Mouse (Mus musculus) forebrain, embryonic 12.5 days (tissue): ENCODE results near the gene Fbxl14. TPM values are rescaled to one million over a fixed set of nuclear protein-coding genes. Genes with fewer than 3 reads are reported as not detected.
A peak's percentile ranks its signal among the peaks of the same experiment; 100 is the strongest.
"Not testable (repeated sequence)": the region's sequence is repeated elsewhere in the genome, so short reads cannot be mapped to it uniquely, and the experiment has no call there.

ENCODE experiments used
- ATAC-seq: fragments of 200-750 bp; cut with Nextera tagmentation; 2 replicates; pipeline ENCODE4 v1.8.0; 2017; ENCODE audit warnings: moderate TSS enrichment; ENCODE audit not compliant: low FRiP score
- H3K27ac ChIP-seq: fragments of 300-500 bp; sonication (generic); 2 replicates; pipeline ENCODE4 v1.5.1; 2016; ENCODE audit warnings: mild to moderate bottlenecking
- H3K27me3 ChIP-seq: fragments of 300-500 bp; sonication (generic); 2 replicates; pipeline ENCODE4 v1.6.1; 2016; ENCODE audit warnings: mild to moderate bottlenecking
- H3K36me3 ChIP-seq: fragments of 300-500 bp; sonication (generic); replicated peaks from 2 replicates; pipeline ENCODE4 v1.6.1; 2016; ENCODE audit warnings: mild to moderate bottlenecking
- H3K4me1 ChIP-seq: fragments of 300-500 bp; sonication (generic); 2 replicates; pipeline ENCODE4 v1.6.1; 2016
- H3K4me2 ChIP-seq: fragments of 300-500 bp; sonication (generic); 2 replicates; pipeline ENCODE4 v1.6.1; 2016; ENCODE audit warnings: mild to moderate bottlenecking, moderate library complexity
- H3K4me3 ChIP-seq: fragments of 300-500 bp; sonication (generic); replicated peaks from 2 replicates; pipeline ENCODE4 v1.5.1; 2016; ENCODE audit warnings: mild to moderate bottlenecking
- H3K9ac ChIP-seq: fragments of 300-500 bp; sonication (generic); 2 replicates; pipeline ENCODE4 v1.6.1; 2016; ENCODE audit warnings: mild to moderate bottlenecking
- H3K9me3 ChIP-seq: fragments of 300-500 bp; sonication (generic); 2 replicates; pipeline ENCODE4 v1.6.1; 2016
- WGBS: fragments of 180-500 bp; shearing (Covaris S2); methylation state at CpG from one replicate; pipeline ENCODE4 v1.1.7; 2016; 5-methylcytosine and 5-hydroxymethylcytosine counted together
- polyA plus RNA-seq: library from polyadenylated mRNA; unstranded; fragments of >200 nt; fragmentation: Nextera tagmentation; extraction: Ambion mirVana; gene quantifications from 2 replicates; pipeline ENCODE4 v1.2.1, GENCODE M21; 2016

Gene Fbxl14
- polyA plus RNA-seq: 5.1 and 5.2 TPM in 2 replicates

- ATAC-seq: peak; percentile 85
- H3K4me3 ChIP-seq: peak within 1 kb of the TSS; percentile 88
- WGBS: 0% methylated on average over 19 of the region's 101 CpGs
- peak within 1 kb of the TSS; percentile 99 for H3K27ac ChIP-seq
- H3K9me3 ChIP-seq: no peaks in the 10 kb centered on the region
- peak within 1 kb of the TSS; percentile 99 for H3K4me2 ChIP-seq
- peak within 1 kb of the TSS; percentile 92 for H3K9ac ChIP-seq
- peaks cover 14% of the 10 kb centered on the region for H3K36me3 ChIP-seq
- H3K4me1 ChIP-seq: peaks cover 40% of the 10 kb centered on the region
- no peaks in the 10 kb centered on the region for H3K27me3 ChIP-seq
Observed at GRCm38 (mm10) chr6:119479343-119479875, at the start of gene Fbxl14. Gene Fbxl14, plus strand, starts transcription at chr6:119479668.

- no peak overlapping the region for H3K4me3 ChIP-seq
- WGBS: 61% methylated on average over 2 of the region's 2 CpGs
- H3K4me1 ChIP-seq: no peaks in the 10 kb centered on the region
Observed at GRCm38 (mm10) chr6:119430508-119430907, 49.0 kb upstream of the Fbxl14 start.

DNA sequence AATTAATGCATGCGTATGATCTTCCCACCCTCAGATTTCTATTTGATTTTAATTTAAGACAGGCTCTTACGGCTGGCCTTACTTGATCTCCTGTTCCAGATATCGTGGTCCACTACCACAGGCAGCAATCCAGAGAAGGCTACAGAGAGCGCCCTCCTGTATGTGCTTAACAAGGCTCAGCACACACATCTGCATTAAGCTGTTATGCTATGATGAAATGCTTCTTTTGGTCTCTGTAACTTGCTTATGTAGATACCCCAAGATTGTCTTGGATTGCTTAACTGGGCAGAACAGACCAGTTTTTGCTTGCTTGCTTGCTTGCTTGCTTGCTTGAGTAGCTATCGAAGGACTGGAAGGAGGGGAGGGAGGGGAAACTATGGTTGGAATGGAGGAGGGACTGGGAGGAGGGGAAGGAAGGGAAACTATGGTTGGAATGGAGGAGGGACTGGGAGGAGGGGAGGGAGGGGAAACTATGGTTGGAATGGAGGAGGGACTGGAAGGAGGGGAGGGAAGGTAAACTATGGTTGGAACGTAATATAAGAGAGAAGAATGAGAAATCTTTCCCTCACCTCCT, 47.6 kb upstream of the Fbxl14 start:
- H3K4me1 ChIP-seq: no peaks in the 10 kb centered on the region
- no peak overlapping the region for H3K9ac ChIP-seq
- H3K36me3 ChIP-seq: peaks cover 15% of the 10 kb centered on the region
- WGBS: 91% methylated on average over 6 of the region's 6 CpGs
- no peaks in the 10 kb centered on the region for H3K27me3 ChIP-seq
- no peak overlapping the region for H3K4me2 ChIP-seq
- H3K4me3 ChIP-seq: no peak overlapping the region
- no peak overlapping the region for H3K27ac ChIP-seq
- no peak for ATAC-seq
- H3K9me3 ChIP-seq: 0 out of 2 replicates have a peak, but pooled peaks cover 3% of the 10 kb centered on the region

More at GRCm38 (mm10) chr6:119430508-119430907, 49.0 kb upstream of the Fbxl14 start:
- Histone ChIP-seq H3K36me3 (peaks cover 15% of the 10 kb centered on the region), H3K9ac (no peak overlapping the region), H3K27me3 (no peaks in the 10 kb centered on the region), H3K27ac (no peak overlapping the region), H3K4me2 (no peak overlapping the region), H3K9me3 (0 out of 2 replicates have a peak, but pooled peaks cover 3% of the 10 kb centered on the region)
- ATAC-seq: no peak

DNA sequence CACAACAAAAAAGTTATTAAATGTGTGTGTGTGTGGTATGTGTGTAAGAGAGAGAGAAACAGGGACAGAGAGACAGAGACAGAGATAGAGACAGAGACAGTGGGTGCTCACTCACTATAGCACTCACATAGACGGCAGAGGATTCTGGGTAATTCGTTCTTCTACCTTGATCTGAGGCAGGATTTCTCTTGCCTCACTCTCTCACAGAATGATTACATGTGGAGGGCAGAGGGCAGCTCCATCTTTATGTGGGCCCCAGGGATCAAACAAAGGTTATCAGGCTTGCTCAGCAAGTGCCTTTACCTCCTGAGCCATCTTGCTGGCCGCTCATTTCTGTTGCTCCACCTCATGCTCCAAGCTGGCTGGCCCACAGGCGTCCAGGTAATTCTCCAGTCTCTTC, 45.1 kb upstream of the Fbxl14 start:
- WGBS: 95% methylated on average over 4 of the region's 4 CpGs
- Histone ChIP-seq H3K27me3 (no peaks in the 10 kb centered on the region), H3K27ac (no peak overlapping the region), H3K4me2 (no peak overlapping the region), H3K4me1 (peaks cover 6% of the 10 kb centered on the region), H3K4me3 (no peak overlapping the region), H3K9me3 (no peaks in the 10 kb centered on the region), H3K9ac (no peak overlapping the region), H3K36me3 (peaks cover 8% of the 10 kb centered on the region; the same call in 1 of the 2 replicates)
- ATAC-seq: no peak

DNA sequence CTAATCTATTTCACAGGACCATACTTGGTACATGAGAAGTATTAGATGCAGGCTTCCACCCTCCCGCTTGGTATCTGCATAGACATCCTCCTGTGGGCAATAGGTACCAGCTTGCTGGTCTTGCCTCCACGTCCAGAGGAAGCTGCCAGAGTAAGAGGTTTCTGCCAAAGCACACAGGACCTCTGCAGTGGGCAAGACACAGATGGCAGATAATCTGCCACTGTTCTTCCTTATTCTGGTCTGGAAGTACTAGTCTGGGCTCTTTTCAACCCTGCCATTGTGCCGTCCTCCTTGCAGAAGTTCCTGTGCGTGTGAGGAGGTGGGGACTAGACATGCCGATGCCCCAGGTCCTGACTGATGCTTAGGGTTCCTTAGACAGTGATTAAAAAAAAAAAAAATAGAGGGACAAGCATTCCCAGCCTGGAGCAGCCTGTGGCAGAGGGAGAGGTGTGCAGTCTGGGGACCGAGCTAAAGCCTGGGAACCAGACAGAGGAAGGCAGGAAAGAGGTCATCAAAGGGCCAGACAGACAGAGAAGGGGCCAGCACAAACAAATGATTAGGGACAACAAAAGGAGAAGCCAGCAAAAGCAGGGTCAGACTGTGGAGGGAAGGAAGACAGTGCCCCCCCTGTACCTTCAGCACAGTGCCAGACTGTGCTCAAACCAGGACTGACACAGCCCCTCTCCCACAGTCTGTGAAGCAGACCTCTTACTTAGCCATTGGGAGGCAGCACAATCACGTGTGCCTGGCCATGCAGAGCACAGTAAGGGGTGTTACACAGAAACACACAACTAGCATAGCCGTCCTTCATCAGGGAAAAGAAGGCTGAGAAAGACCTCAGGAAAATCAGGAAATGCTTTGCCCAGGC, 41.3 kb upstream of the Fbxl14 start:
- 0 out of 2 replicates have a peak, but pooled peaks have one; percentile 46 for ATAC-seq
- H3K9me3 ChIP-seq: no peaks in the 10 kb centered on the region
- H3K27ac ChIP-seq: no peak overlapping the region
- H3K4me1 ChIP-seq: peaks cover 6% of the 10 kb centered on the region
- 68% methylated on average over 8 of the region's 8 CpGs for WGBS
- no peak overlapping the region for H3K4me2 ChIP-seq
- no peak overlapping the region for H3K4me3 ChIP-seq
- H3K36me3 ChIP-seq: peaks cover 3% of the 10 kb centered on the region; the same call in 1 of the 2 replicates
- no peaks in the 10 kb centered on the region for H3K27me3 ChIP-seq
- H3K9ac ChIP-seq: no peak overlapping the region

- H3K4me1 ChIP-seq: peaks cover 11% of the 10 kb centered on the region
- not testable (repeated sequence) for H3K9ac ChIP-seq, H3K4me2 ChIP-seq, H3K36me3 ChIP-seq, H3K4me3 ChIP-seq, ATAC-seq, H3K27me3 ChIP-seq, H3K27ac ChIP-seq, H3K9me3 ChIP-seq
- WGBS: 79% methylated on average over 5 of the region's 5 CpGs
Observed at GRCm38 (mm10) chr6:119442729-119443128, 36.7 kb upstream of the Fbxl14 start.

DNA sequence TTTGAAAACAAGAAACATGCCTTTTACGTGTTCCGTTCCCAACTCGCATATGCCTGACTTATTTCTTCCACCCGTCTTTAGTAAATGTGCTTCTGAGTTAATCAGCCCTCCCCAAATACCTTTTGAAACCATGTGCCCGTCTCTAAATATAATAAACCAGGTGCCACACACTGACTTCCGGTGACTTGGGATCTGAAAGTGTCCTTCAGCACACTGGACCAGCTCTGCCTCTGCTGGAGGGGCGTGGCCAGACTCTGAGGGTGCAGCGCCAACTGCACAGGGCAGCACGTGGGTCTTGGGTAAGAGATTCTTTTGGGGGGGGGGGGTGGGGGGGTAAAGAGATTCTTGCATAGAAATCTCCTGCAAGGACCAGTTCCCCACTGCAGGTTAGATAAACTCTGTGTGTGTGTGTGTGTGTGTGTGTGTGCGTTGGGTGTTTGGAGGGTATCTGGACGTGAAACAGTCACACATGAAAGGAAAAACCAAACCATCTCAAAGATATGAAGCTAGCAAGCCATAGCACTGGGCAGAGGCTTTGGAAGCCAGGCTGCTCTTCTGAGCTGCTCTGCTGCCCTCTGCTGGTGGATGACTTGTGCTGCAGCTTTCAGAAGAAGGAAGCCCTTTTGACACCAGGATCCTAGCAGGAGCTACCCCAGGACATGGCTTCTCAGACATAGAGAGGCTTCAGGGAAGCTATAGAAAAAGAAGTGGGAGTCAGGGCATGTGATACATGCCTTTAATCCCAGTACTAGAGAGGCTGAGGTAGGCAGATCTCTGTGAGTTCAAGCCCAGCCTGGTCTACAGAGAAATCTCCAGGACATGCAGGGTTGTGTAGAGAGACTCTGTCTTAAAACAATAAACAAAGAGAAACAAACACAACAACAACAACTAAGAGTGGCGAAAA, 35.5 kb upstream of the Fbxl14 start:
- no peaks in the 10 kb centered on the region for H3K27me3 ChIP-seq
- H3K36me3 ChIP-seq: no peaks in the 10 kb centered on the region
- no peaks in the 10 kb centered on the region for H3K9me3 ChIP-seq
- no peak overlapping the region for H3K9ac ChIP-seq
- 0 out of 2 replicates have a peak overlapping the region, but pooled peaks have one; percentile 9 for H3K4me2 ChIP-seq
- 54% methylated on average over 12 of the region's 12 CpGs for WGBS
- peaks cover 15% of the 10 kb centered on the region for H3K4me1 ChIP-seq
- no peak overlapping the region for H3K4me3 ChIP-seq
- H3K27ac ChIP-seq: no peak overlapping the region; the same call in 1 of the 2 replicates
- ATAC-seq: peak; percentile 52; the same call in 1 of the 2 replicates

DNA sequence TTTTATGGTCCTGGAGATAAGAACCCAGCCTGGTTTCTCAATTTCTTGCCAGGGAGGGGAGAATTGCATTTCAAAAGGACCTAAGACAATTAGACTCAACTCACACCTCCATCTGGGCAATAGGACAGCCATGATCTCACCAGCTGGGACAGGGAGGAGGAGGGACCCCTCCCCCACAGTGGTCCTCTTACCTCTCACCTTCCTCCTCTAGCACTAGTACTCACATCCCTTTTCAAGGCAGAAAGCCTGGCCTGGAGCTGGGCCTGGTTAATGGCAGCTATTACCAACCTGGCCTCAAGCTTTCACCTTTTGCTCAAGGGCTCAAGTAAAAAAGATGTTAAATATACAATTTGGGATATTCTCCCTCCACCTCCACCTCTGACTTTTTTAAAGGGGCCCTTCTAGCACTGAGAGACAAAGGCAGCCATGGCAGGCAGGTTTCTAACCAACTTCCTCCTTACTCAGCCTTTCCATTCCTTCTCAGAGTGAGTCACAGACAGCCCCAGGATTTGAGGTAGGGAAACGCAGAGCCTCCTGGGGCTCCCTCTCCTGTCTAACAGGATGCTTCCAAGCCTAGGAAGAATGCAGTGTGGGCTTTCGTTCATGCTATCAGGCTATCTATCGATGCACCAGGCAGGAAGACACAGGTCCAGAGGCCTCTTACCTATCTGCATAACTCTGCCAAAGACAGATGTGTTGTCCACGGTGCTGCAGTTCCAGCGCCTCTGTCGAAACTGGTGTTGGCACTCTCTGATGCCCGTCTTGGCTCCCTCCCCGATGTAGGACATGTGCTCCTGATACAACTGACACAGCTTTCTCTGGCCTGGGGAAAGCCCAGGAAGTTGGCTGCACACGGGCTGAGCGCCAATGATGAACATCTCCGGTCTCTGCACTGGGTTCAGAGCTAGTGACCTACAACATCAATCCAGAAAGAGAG, 33.5 kb upstream of the Fbxl14 start:
- Histone ChIP-seq H3K9me3 (no peaks in the 10 kb centered on the region), H3K4me3 (no peak overlapping the region), H3K4me1 (peaks cover 23% of the 10 kb centered on the region), H3K9ac (no peak overlapping the region), H3K4me2 (no peak overlapping the region), H3K27me3 (peaks cover 11% of the 10 kb centered on the region; the same call in 1 of the 2 replicates), H3K36me3 (no peaks in the 10 kb centered on the region), H3K27ac (no peak overlapping the region)
- 81% methylated on average over 11 of the region's 11 CpGs for WGBS
- no peak for ATAC-seq

GRCm38 (mm10) chr6:119448321-119449059, 31.0 kb upstream of the Fbxl14 start:
- ATAC-seq: no peak
- WGBS: 9% methylated on average over 18 of the region's 18 CpGs
- no peaks in the 10 kb centered on the region for H3K9me3 ChIP-seq
- H3K4me2 ChIP-seq: peak overlapping the region; percentile 59
- peak overlapping the region; percentile 31 for H3K4me3 ChIP-seq
- no peaks in the 10 kb centered on the region for H3K36me3 ChIP-seq
- no peak overlapping the region for H3K27ac ChIP-seq
- H3K4me1 ChIP-seq: peaks cover 42% of the 10 kb centered on the region
- peaks cover 11% of the 10 kb centered on the region; the same call in 1 of the 2 replicates for H3K27me3 ChIP-seq
- peak overlapping the region; percentile 45 for H3K9ac ChIP-seq

GRCm38 (mm10) chr6:119449060-119449499, 30.4 kb upstream of the Fbxl14 start:
- ATAC-seq: no peak
- Histone ChIP-seq H3K4me3 (peak overlapping the region; percentile 31), H3K27ac (no peak overlapping the region), H3K27me3 (peaks cover 11% of the 10 kb centered on the region; the same call in 1 of the 2 replicates), H3K4me2 (peak overlapping the region; percentile 59), H3K4me1 (peaks cover 38% of the 10 kb centered on the region), H3K9ac (peak overlapping the region; percentile 45), H3K9me3 (no peaks in the 10 kb centered on the region), H3K36me3 (no peaks in the 10 kb centered on the region)
- WGBS: 4% methylated on average over 23 of the region's 23 CpGs
